Mouse (Mus musculus): Measurements from ENCODE around the gene Ing3. TPM values are rescaled to one million over a fixed set of nuclear protein-coding genes. Genes with fewer than 3 reads are reported as not detected.

Ing3 gene
- polyA plus RNA-seq (2012), result 0.78 and 0.89 TPM in 2 replicates

GRCm38 (mm10) chr6:21949226-21949731, at the start of gene Ing3:
Gene Ing3 (plus strand): TSS chr6:21949571.
- TF ChIP-seq TAL1 (IDR thresholded peaks at IDR 0.05; ENCODE audit: low read length) (no peak), GATA1 (IDR thresholded peaks at IDR 0.05; ENCODE audit: low read length) (no peak)
- H3K36me3 ChIP-seq (ENCODE audit: control insufficient read depth), result peaks cover 26% of the 10 kb centered on the region
- no peaks in the 10 kb centered on the region for H3K27me3 ChIP-seq (ENCODE audit: control insufficient read depth)
- H3K4me1 ChIP-seq (ENCODE audit: control insufficient read depth), result peaks cover 19% of the 10 kb centered on the region
- H3K9me3 ChIP-seq (ENCODE audit: control insufficient read depth, low read length), result no peaks in the 10 kb centered on the region
- peak within 1 kb of the TSS; percentile 90 for H3K4me3 ChIP-seq (replicated peaks)

- TF ChIP-seq GATA1 (IDR thresholded peaks at IDR 0.05; ENCODE audit: low read length) (no peak), TAL1 (IDR thresholded peaks at IDR 0.05; ENCODE audit: low read length) (no peak)
- no peaks in the 10 kb centered on the region for H3K4me1 ChIP-seq (ENCODE audit: control insufficient read depth)
- H3K4me3 ChIP-seq (replicated peaks), result no peak overlapping the region
- H3K36me3 ChIP-seq (ENCODE audit: control insufficient read depth), result no peaks in the 10 kb centered on the region
- no peaks in the 10 kb centered on the region for H3K27me3 ChIP-seq (ENCODE audit: control insufficient read depth)
- no peaks in the 10 kb centered on the region for H3K9me3 ChIP-seq (ENCODE audit: control insufficient read depth, low read length)
Observed at GRCm38 (mm10) chr6:21909720-21910119, 39.7 kb upstream of the Ing3 start.

GRCm38 (mm10) chr6:21910804-21911203, 38.6 kb upstream of the Ing3 start:
- H3K4me3 ChIP-seq (replicated peaks), result no peak overlapping the region
- TF ChIP-seq TAL1 (IDR thresholded peaks at IDR 0.05; ENCODE audit: low read length) (no peak), GATA1 (IDR thresholded peaks at IDR 0.05; ENCODE audit: low read length) (no peak)
- H3K36me3 ChIP-seq (ENCODE audit: control insufficient read depth), result no peaks in the 10 kb centered on the region
- H3K9me3 ChIP-seq (ENCODE audit: control insufficient read depth, low read length), result no peaks in the 10 kb centered on the region
- no peaks in the 10 kb centered on the region for H3K27me3 ChIP-seq (ENCODE audit: control insufficient read depth)
- no peaks in the 10 kb centered on the region for H3K4me1 ChIP-seq (ENCODE audit: control insufficient read depth)

- TF ChIP-seq TAL1 (IDR thresholded peaks at IDR 0.05; ENCODE audit: low read length) (no peak), GATA1 (IDR thresholded peaks at IDR 0.05; ENCODE audit: low read length) (no peak)
- Histone ChIP-seq H3K9me3 (ENCODE audit: control insufficient read depth, low read length) (no peaks in the 10 kb centered on the region), H3K4me3 (replicated peaks) (no peak overlapping the region), H3K36me3 (ENCODE audit: control insufficient read depth) (no peaks in the 10 kb centered on the region), H3K4me1 (ENCODE audit: control insufficient read depth) (no peaks in the 10 kb centered on the region), H3K27me3 (ENCODE audit: control insufficient read depth) (no peaks in the 10 kb centered on the region)
Observed at GRCm38 (mm10) chr6:21916591-21916990, 32.8 kb upstream of the Ing3 start.

GRCm38 (mm10) chr6:21924150-21924549, 25.2 kb upstream of the Ing3 start:
- Histone ChIP-seq H3K9me3 (ENCODE audit: control insufficient read depth, low read length) (no peaks in the 10 kb centered on the region), H3K4me1 (ENCODE audit: control insufficient read depth) (no peaks in the 10 kb centered on the region), H3K27me3 (ENCODE audit: control insufficient read depth) (no peaks in the 10 kb centered on the region), H3K36me3 (ENCODE audit: control insufficient read depth) (no peaks in the 10 kb centered on the region), H3K4me3 (replicated peaks) (no peak overlapping the region)
- TF ChIP-seq TAL1 (IDR thresholded peaks at IDR 0.05; ENCODE audit: low read length) (no peak), GATA1 (IDR thresholded peaks at IDR 0.05; ENCODE audit: low read length) (no peak)

GRCm38 (mm10) chr6:21937981-21938635, 11.3 kb upstream of the Ing3 start:
- TF ChIP-seq TAL1 (IDR thresholded peaks at IDR 0.05; ENCODE audit: low read length) (no peak), GATA1 (IDR thresholded peaks at IDR 0.05; ENCODE audit: low read length) (no peak)
- H3K4me1 ChIP-seq (ENCODE audit: control insufficient read depth), result no peaks in the 10 kb centered on the region
- no peaks in the 10 kb centered on the region for H3K27me3 ChIP-seq (ENCODE audit: control insufficient read depth)
- no peak overlapping the region for H3K4me3 ChIP-seq (replicated peaks)
- no peaks in the 10 kb centered on the region for H3K36me3 ChIP-seq (ENCODE audit: control insufficient read depth)
- H3K9me3 ChIP-seq (ENCODE audit: control insufficient read depth, low read length), result no peaks in the 10 kb centered on the region

GRCm38 (mm10) chr6:21949771-21950448, 539 bp downstream of the Ing3 start:
- Histone ChIP-seq H3K4me1 (ENCODE audit: control insufficient read depth) (peaks cover 19% of the 10 kb centered on the region), H3K4me3 (replicated peaks) (peak overlapping the region; percentile 90), H3K9me3 (ENCODE audit: control insufficient read depth, low read length) (no peaks in the 10 kb centered on the region), H3K36me3 (ENCODE audit: control insufficient read depth) (peaks cover 32% of the 10 kb centered on the region), H3K27me3 (ENCODE audit: control insufficient read depth) (no peaks in the 10 kb centered on the region)
- no peak for TF ChIP-seq GATA1 (IDR thresholded peaks at IDR 0.05; ENCODE audit: low read length)
- no peak for TF ChIP-seq TAL1 (IDR thresholded peaks at IDR 0.05; ENCODE audit: low read length)

- Histone ChIP-seq H3K36me3 (ENCODE audit: control insufficient read depth) (peaks cover 39% of the 10 kb centered on the region), H3K27me3 (ENCODE audit: control insufficient read depth) (no peaks in the 10 kb centered on the region), H3K9me3 (ENCODE audit: control insufficient read depth, low read length) (no peaks in the 10 kb centered on the region), H3K4me3 (replicated peaks) (peak overlapping the region; percentile 90), H3K4me1 (ENCODE audit: control insufficient read depth) (peaks cover 19% of the 10 kb centered on the region)
- TF ChIP-seq GATA1 (IDR thresholded peaks at IDR 0.05; ENCODE audit: low read length), result no peak
- TF ChIP-seq TAL1 (IDR thresholded peaks at IDR 0.05; ENCODE audit: low read length), result no peak
Observed at GRCm38 (mm10) chr6:21950676-21951075, 1.3 kb downstream of the Ing3 start.

- Histone ChIP-seq H3K4me3 (replicated peaks) (no peak overlapping the region), H3K4me1 (ENCODE audit: control insufficient read depth) (peaks cover 19% of the 10 kb centered on the region), H3K36me3 (ENCODE audit: control insufficient read depth) (peaks cover 68% of the 10 kb centered on the region), H3K9me3 (ENCODE audit: control insufficient read depth, low read length) (no peaks in the 10 kb centered on the region), H3K27me3 (ENCODE audit: control insufficient read depth) (no peaks in the 10 kb centered on the region)
- TF ChIP-seq TAL1 (IDR thresholded peaks at IDR 0.05; ENCODE audit: low read length) (no peak), GATA1 (IDR thresholded peaks at IDR 0.05; ENCODE audit: low read length) (no peak)
Observed at GRCm38 (mm10) chr6:21955468-21955867, 6.1 kb downstream of the Ing3 start.

Data from erythroblast, embryonic 14.5 days (primary cell).